Mouse (Mus musculus) C2C12 (cell line): ENCODE results near the gene Dynll2.

Source experiments
- CEBPB ChIP-seq: IDR thresholded peaks from one replicate; pipeline ENCODE4 v1.6.1; 2011; ENCODE audit warnings: low read depth, mild to moderate bottlenecking, control low read depth, moderate library complexity
- CTCF ChIP-seq: IDR thresholded peaks from one replicate; pipeline ENCODE4 v1.5.1; 2011; ENCODE audit not compliant: control insufficient read depth, insufficient read depth, insufficient read length
- MAX ChIP-seq: IDR thresholded peaks from one replicate; pipeline ENCODE4 v1.6.1; 2011; ENCODE audit warnings: mild to moderate bottlenecking, control low read depth
- USF1 ChIP-seq: IDR thresholded peaks from one replicate; pipeline ENCODE4 v1.6.1; 2011; ENCODE audit warnings: low read depth, mild to moderate bottlenecking, control low read depth, moderate library complexity

DNA sequence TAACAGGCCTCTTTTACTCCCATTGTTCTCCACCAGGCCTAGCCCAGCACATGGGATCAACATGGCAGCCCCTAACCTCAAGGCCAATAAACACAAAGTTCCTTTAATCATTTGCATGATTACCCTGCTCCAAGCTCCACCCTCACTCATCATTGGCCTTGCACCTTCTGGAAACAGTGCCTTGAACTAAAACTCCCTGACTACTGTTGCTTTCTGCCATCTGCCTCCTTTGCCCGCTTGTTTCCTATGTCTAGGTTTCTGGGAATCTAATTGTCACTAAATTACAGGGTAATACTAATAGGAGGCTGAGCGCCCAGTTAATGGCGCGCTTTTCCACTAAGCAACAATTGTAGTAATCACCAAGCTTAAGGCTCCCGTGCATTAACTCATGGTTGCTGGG lies 44.4 kb upstream of the Dynll2 start:
- TF ChIP-seq CTCF = no peak
- TF ChIP-seq USF1 = no peak
- TF ChIP-seq MAX = no peak
- no peak for TF ChIP-seq CEBPB
